Mouse (Mus musculus): Measurements from ENCODE around the gene Zkscan16. TPM values are rescaled to one million over a fixed set of nuclear protein-coding genes. Genes with fewer than 3 reads are reported as not detected.
A peak's percentile ranks its signal among the peaks of the same experiment; 100 is the strongest.

Zkscan16 gene
- polyA plus RNA-seq, 1 experiment from 2014 or later: 0.16 TPM

- ATAC-seq (ENCODE audit: insufficient number of reproducible peaks, insufficient read depth, low FRiP score, low read depth): no peak
- WGBS: 84% methylated on average over 6 of the region's 6 CpGs
- Histone ChIP-seq H3K36me3 (ENCODE audit: control insufficient read depth, insufficient read depth, low read length) (no peaks in the 10 kb centered on the region; the same call in 1 of the 2 replicates), H3K4me2 (ENCODE audit: low read length) (no peak overlapping the region), H3K9me3 (ENCODE audit: control insufficient read depth, low read length) (no peaks in the 10 kb centered on the region), H3K4me3 (ENCODE audit: control insufficient read depth in 1 of 2, insufficient read depth in 1 of 2, low read depth in 1 of 2, low read length in 2 of 2) (no peak overlapping the region), H3K4me1 (ENCODE audit: control insufficient read depth in 2 of 2, insufficient read depth in 2 of 2, low read length in 2 of 2) (peaks cover 0 to 2% of the 10 kb centered on the region in 2 experiments; a peak in 1 of 4 replicates), H3K27me3 (ENCODE audit: control insufficient read depth, insufficient read depth, low read length) (no peaks in the 10 kb centered on the region), H3K9ac (ENCODE audit: low read length) (no peak overlapping the region), H3K27ac (replicated peaks in 1 of 2; ENCODE audit: control insufficient read depth in 1 of 2, insufficient read depth in 1 of 2, low read depth in 2 of 2, low read length in 2 of 2) (no peak overlapping the region)
Observed at GRCm38 (mm10) chr4:58981421-58981820, 38.0 kb downstream of the Zkscan16 start.

DNA sequence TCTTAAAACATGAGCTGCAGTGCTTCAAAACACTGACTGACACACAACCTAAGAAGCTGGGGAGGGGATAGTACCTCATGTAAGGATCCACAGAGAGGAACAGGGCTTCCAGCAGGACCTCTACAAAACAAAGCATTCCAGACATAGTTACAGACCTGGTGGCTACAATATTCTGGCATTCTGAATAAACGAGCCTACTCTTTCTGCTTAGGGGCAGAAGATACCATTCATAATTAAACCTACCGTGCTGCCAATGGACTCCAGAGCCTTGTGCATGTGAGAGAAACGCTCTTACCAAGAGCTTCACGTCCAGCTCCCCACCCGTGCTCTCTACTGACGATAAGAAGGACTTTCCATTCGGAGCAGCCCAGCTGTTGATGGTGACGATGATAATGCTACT is 39.4 kb downstream of the Zkscan16 start:
- Histone ChIP-seq H3K4me3 (ENCODE audit: control insufficient read depth in 1 of 2, insufficient read depth in 1 of 2, low read depth in 1 of 2, low read length in 2 of 2) (no peak overlapping the region), H3K4me1 (ENCODE audit: control insufficient read depth in 2 of 2, insufficient read depth in 2 of 2, low read length in 2 of 2) (peaks cover 2 to 6% of the 10 kb centered on the region in 2 experiments; a peak in 2 of 4 replicates), H3K4me2 (ENCODE audit: low read length) (no peak overlapping the region), H3K9me3 (ENCODE audit: control insufficient read depth, low read length) (no peaks in the 10 kb centered on the region), H3K27ac (replicated peaks in 1 of 2; ENCODE audit: control insufficient read depth in 1 of 2, insufficient read depth in 1 of 2, low read depth in 2 of 2, low read length in 2 of 2) (no peak overlapping the region), H3K36me3 (ENCODE audit: control insufficient read depth, insufficient read depth, low read length) (no peaks in the 10 kb centered on the region; the same call in 1 of the 2 replicates), H3K9ac (ENCODE audit: low read length) (no peak overlapping the region), H3K27me3 (ENCODE audit: control insufficient read depth, insufficient read depth, low read length) (no peaks in the 10 kb centered on the region)
- no peak for ATAC-seq (ENCODE audit: insufficient number of reproducible peaks, insufficient read depth, low FRiP score, low read depth)
- 81% methylated on average over 8 of the region's 8 CpGs for WGBS

DNA sequence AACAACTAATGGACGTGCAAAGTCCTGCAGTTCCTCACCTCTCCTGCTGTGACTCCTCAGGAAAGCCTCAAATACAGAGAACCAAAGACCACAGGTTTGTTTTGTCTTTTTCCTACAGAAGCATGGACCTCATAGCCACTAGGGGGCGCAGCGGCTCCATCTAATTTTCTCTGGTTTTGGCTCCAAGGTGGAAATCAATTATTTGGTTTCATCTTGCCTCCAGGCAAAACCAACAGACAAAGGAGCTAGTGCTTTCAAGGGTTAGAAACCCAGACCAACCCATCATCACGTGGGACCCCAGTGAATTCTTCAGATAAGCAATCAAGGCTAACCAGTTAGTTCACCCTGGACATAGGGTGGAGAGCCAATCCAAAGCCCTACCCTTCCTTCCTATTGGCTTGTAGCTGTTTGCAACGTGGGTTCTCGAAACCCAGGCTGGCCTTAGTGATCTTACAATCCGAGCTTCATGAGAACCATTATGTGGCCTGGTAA is 41.8 kb downstream of the Zkscan16 start:
- Histone ChIP-seq H3K27me3 (ENCODE audit: control insufficient read depth, insufficient read depth, low read length) (no peaks in the 10 kb centered on the region), H3K36me3 (ENCODE audit: control insufficient read depth, insufficient read depth, low read length) (no peaks in the 10 kb centered on the region; the same call in 1 of the 2 replicates), H3K4me1 (ENCODE audit: control insufficient read depth in 2 of 2, insufficient read depth in 2 of 2, low read length in 2 of 2) (peaks cover 2 to 6% of the 10 kb centered on the region in 2 experiments; a peak in 2 of 4 replicates), H3K4me2 (ENCODE audit: low read length) (no peak overlapping the region), H3K9me3 (ENCODE audit: control insufficient read depth, low read length) (no peaks in the 10 kb centered on the region), H3K27ac (replicated peaks in 1 of 2; ENCODE audit: control insufficient read depth in 1 of 2, insufficient read depth in 1 of 2, low read depth in 2 of 2, low read length in 2 of 2) (no peak overlapping the region), H3K9ac (ENCODE audit: low read length) (no peak overlapping the region), H3K4me3 (ENCODE audit: control insufficient read depth in 1 of 2, insufficient read depth in 1 of 2, low read depth in 1 of 2, low read length in 2 of 2) (no peak overlapping the region)
- ATAC-seq (ENCODE audit: insufficient number of reproducible peaks, insufficient read depth, low FRiP score, low read depth): no peak
- WGBS: 19% methylated on average over 7 of the region's 7 CpGs

GRCm38 (mm10) chr4:58986540-58987190 is 43.2 kb downstream of the Zkscan16 start, which contains the start of gene Ptgr1:
TSS of gene Ptgr1 (minus strand) at chr4:58987119.
- Histone ChIP-seq H3K4me1 (ENCODE audit: control insufficient read depth in 2 of 2, insufficient read depth in 2 of 2, low read length in 2 of 2) (peaks cover 2 to 6% of the 10 kb centered on the region in 2 experiments; a peak in 2 of 4 replicates), H3K27me3 (ENCODE audit: control insufficient read depth, insufficient read depth, low read length) (no peaks in the 10 kb centered on the region), H3K4me2 (ENCODE audit: low read length) (peak within 1 kb of the TSS; percentile 95), H3K9me3 (ENCODE audit: control insufficient read depth, low read length) (no peaks in the 10 kb centered on the region), H3K36me3 (ENCODE audit: control insufficient read depth, insufficient read depth, low read length) (no peaks in the 10 kb centered on the region; the same call in 1 of the 2 replicates), H3K27ac (replicated peaks in 1 of 2; ENCODE audit: control insufficient read depth in 1 of 2, insufficient read depth in 1 of 2, low read depth in 2 of 2, low read length in 2 of 2) (peak within 1 kb of the TSS in 1 of 2 experiments; percentile 41; a peak in 2 of 4 replicates), H3K9ac (ENCODE audit: low read length) (peak within 1 kb of the TSS; percentile 75), H3K4me3 (ENCODE audit: control insufficient read depth in 1 of 2, insufficient read depth in 1 of 2, low read depth in 1 of 2, low read length in 2 of 2) (peak within 1 kb of the TSS; percentile 79 to 91)
- ATAC-seq (ENCODE audit: insufficient number of reproducible peaks, insufficient read depth, low FRiP score, low read depth): no peak; the same call in 1 of the 2 replicates
- WGBS: under 1% methylated on average over 28 of the region's 28 CpGs

DNA sequence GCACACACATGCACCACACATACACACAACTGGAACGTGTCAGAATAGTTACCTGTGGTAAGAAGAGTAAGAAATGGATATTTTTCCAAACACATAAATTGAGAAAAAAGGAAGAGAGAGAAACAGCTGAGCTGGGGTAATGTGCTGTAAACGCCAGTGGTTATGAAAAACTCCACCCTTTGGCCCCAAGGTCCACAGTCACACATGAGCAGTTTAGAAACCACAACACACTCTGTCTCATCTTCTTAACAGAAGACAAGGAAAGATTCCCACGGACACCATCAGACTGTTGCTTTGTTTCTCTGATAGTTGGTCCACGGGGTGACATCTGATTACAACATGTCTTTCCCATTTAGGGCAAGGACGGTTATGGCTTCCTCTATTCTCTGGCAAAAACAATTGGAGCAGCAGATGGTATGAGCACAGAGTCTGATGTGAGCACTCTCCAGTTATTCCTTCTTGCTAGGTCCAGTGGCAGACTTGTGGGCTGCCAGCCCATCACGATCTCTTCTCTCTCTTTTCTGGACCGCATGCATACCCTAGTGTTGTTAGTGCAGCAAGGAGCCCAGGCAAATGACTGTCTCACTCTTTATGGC is 46.0 kb downstream of the Zkscan16 start:
- Histone ChIP-seq H3K9ac (ENCODE audit: low read length) (no peak overlapping the region), H3K4me1 (ENCODE audit: control insufficient read depth in 2 of 2, insufficient read depth in 2 of 2, low read length in 2 of 2) (peaks cover 4 to 6% of the 10 kb centered on the region in 2 experiments; a peak in 3 of 4 replicates), H3K4me3 (ENCODE audit: control insufficient read depth in 1 of 2, insufficient read depth in 1 of 2, low read depth in 1 of 2, low read length in 2 of 2) (no peak overlapping the region), H3K9me3 (ENCODE audit: control insufficient read depth, low read length) (no peaks in the 10 kb centered on the region), H3K27ac (replicated peaks in 1 of 2; ENCODE audit: control insufficient read depth in 1 of 2, insufficient read depth in 1 of 2, low read depth in 2 of 2, low read length in 2 of 2) (no peak overlapping the region), H3K27me3 (ENCODE audit: control insufficient read depth, insufficient read depth, low read length) (no peaks in the 10 kb centered on the region), H3K4me2 (ENCODE audit: low read length) (no peak overlapping the region), H3K36me3 (ENCODE audit: control insufficient read depth, insufficient read depth, low read length) (no peaks in the 10 kb centered on the region)
- 82% methylated on average over 7 of the region's 7 CpGs for WGBS
- ATAC-seq (ENCODE audit: insufficient number of reproducible peaks, insufficient read depth, low FRiP score, low read depth): no peak

DNA sequence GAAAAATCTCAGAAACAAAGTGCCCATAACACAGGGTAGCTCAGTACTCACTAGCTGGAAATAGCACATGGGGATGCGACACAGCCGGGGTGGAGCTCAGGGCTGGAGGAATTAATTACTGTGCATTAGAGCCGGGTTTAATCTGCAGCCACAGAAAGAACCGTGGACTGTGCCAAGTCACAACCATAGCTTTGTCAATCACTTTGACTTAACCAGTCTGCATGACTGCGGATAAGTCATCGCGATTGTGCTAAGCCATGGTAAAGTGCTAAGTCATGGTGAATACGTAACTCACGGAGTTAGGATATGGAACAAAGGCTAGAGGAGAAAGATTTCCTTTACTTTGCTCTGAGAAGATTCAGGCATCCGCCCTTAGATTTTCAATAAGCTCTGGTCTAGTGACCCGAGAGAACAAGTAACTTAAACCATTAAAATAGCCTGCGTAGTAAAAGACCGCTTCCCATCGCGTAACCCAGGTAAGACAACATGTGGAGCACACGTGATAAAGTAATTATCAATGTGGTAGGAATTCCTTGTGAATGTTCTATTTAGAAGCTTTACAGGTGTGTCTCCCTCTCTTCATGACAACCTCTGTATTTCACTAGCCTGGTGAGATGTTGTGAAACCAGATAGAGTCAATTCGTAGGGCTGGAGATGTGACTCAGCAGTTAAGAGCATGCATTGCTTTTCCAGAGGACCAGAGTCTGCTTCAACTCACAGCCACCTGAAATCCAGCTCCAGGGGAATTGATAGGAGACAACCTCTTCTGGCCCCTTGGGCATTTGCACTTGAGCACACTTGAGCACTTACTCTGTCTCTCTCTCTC is 47.4 kb downstream of the Zkscan16 start:
- ATAC-seq (ENCODE audit: insufficient number of reproducible peaks, insufficient read depth, low FRiP score, low read depth): no peak
- H3K4me3 ChIP-seq (ENCODE audit: control insufficient read depth in 1 of 2, insufficient read depth in 1 of 2, low read depth in 1 of 2, low read length in 2 of 2): no peak overlapping the region
- H3K4me2 ChIP-seq (ENCODE audit: low read length): no peak overlapping the region
- H3K9ac ChIP-seq (ENCODE audit: low read length): no peak overlapping the region
- peaks cover 4 to 6% of the 10 kb centered on the region in 2 experiments; a peak in 3 of 4 replicates for H3K4me1 ChIP-seq (ENCODE audit: control insufficient read depth in 2 of 2, insufficient read depth in 2 of 2, low read length in 2 of 2)
- H3K27me3 ChIP-seq (ENCODE audit: control insufficient read depth, insufficient read depth, low read length): no peaks in the 10 kb centered on the region
- WGBS: 79% methylated on average over 17 of the region's 17 CpGs
- H3K9me3 ChIP-seq (ENCODE audit: control insufficient read depth, low read length): no peaks in the 10 kb centered on the region
- no peaks in the 10 kb centered on the region for H3K36me3 ChIP-seq (ENCODE audit: control insufficient read depth, insufficient read depth, low read length)
- no peak overlapping the region for H3K27ac ChIP-seq (replicated peaks in 1 of 2; ENCODE audit: control insufficient read depth in 1 of 2, insufficient read depth in 1 of 2, low read depth in 2 of 2, low read length in 2 of 2)

- no peaks in the 10 kb centered on the region for H3K9me3 ChIP-seq (ENCODE audit: control insufficient read depth, low read length)
- no peaks in the 10 kb centered on the region for H3K36me3 ChIP-seq (ENCODE audit: control insufficient read depth, insufficient read depth, low read length)
- no peaks in the 10 kb centered on the region for H3K27me3 ChIP-seq (ENCODE audit: control insufficient read depth, insufficient read depth, low read length)
- no peak overlapping the region for H3K27ac ChIP-seq (replicated peaks in 1 of 2; ENCODE audit: control insufficient read depth in 1 of 2, insufficient read depth in 1 of 2, low read depth in 2 of 2, low read length in 2 of 2)
- WGBS: 36% methylated on average over 5 of the region's 5 CpGs
- no peak overlapping the region for H3K9ac ChIP-seq (ENCODE audit: low read length)
- H3K4me1 ChIP-seq (ENCODE audit: control insufficient read depth in 2 of 2, insufficient read depth in 2 of 2, low read length in 2 of 2): peaks cover 3 to 6% of the 10 kb centered on the region in 2 experiments
- H3K4me3 ChIP-seq (ENCODE audit: control insufficient read depth in 1 of 2, insufficient read depth in 1 of 2, low read depth in 1 of 2, low read length in 2 of 2): no peak overlapping the region
- H3K4me2 ChIP-seq (ENCODE audit: low read length): no peak overlapping the region
- no peak for ATAC-seq (ENCODE audit: insufficient number of reproducible peaks, insufficient read depth, low FRiP score, low read depth)
Observed at GRCm38 (mm10) chr4:58992195-58992594, 48.8 kb downstream of the Zkscan16 start.
